Mouse (Mus musculus) WW6 (cell line): Measurements from ENCODE around the gene Tmem161a.
A peak's percentile ranks its signal among the peaks of the same experiment; 100 is the strongest.
"Not testable (repeated sequence)": the region's sequence is repeated elsewhere in the genome, so short reads cannot be mapped to it uniquely, and the experiment has no call there.

Source experiments
- DNase-seq: peaks from one replicate; pipeline ENCODE4 v3.0.0-alpha.2; 2013; ENCODE audit warnings: low read depth, low spot score

The Tmem161a gene

DNA sequence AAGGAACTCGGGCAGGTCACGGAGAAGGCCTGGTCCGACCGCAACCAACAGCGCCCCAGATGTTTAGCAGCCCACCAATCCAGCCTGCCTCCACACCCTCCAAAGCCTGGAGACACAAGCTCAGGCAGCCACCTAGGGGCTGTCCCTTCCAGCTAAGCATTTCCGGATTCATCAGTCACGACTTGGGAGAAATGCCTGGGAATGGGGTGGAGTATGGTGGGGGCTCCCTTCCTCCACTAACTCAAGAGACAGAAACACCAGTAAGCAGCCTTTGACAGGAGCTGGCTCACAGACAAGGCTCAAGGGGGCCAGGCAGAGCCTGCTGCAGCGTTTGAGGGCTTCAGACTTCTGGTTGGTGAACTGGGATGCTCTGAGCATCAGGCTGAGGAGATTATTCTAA, 38.4 kb downstream of the Tmem161a start:
- DNase-seq: no peak

DNA sequence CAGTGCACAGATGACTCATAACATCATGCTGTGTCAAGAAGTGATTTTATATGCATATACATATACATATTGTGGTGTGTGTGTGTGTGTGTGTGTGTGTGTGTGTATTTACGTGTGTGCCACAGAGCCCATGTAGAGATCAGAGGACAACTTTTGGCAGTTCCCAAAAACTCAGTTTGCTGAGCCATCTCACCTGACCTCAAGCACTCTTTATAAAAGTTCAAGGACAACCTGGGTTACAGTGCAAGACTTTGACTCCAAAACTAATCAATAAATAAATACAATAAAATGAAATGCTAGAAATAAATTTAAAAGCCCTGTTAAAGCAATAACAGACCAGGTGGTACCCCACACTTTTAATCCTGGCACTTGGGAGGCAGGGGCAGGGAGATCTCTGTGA, 39.1 kb downstream of the Tmem161a start:
- DNase-seq: no peak

DNA sequence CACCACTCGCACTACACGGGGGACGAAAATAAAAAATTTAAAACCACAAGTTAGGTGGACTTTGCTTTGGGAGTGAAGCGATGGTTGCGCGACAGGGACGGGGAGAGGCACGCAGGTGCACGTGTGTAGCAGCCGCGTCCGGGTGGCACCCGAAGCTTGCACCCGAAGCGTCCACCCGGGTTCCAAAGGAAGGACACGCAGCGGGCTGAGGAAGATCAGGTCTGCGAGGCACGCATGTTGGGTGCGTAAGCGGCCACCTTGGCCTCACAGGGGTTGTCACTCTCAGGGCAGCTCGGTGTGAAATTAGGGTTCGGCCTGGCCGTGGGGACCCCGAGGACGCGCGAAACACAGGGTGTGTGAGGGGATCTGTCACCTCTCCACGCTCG, 39.6 kb downstream of the Tmem161a start:
- no peak for DNase-seq

DNA sequence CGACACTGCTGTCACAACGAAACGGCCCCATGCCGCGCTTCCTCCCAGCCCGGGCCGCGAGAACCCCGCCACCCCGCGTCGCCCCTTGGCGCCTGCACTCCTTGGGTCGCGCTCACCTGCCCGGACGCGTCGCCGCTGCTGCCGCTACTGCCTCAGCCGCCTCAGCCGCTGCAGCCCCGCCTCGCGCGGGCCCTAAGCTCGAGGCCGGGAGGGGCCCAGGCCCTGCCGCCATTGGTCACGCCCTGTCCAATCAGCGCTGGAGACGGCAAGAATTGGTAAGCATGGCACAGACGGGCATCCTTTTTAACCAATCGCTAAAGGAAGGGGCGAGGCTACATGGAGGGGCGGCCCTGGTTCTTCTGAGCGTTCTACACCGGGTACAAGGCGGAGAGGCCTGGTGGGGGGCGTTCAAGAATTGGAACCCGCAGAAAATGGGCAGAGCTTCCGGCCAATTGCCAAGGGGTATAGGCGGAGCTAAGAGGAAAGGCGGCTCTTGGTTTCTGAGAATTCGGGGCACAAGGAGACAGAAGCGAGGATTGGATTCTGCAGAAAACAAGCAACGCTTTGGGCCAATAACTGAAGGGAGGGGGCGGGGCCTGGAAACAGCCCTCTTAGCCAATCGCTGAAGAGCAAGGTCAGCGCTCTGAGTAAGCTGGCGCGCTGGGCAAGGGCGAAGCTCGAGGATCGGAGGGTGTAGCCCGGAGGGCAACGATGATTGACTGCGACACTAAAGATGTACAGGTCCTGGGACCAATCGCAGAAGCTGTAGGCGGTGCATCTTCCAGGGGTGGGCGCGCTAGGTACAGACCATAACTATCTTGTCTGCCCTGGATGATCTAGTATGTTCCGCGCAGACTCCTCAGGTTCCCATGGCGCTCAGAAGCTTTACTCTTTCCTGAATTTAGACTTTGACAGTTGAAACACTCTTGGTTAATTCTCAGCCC, 40.2 kb downstream of the Tmem161a start, which contains the start of gene Slc25a42:
Gene Slc25a42 (minus strand): TSS at position 194 of the 944 bp plus-strand sequence.
- peak; percentile 99 for DNase-seq

DNA sequence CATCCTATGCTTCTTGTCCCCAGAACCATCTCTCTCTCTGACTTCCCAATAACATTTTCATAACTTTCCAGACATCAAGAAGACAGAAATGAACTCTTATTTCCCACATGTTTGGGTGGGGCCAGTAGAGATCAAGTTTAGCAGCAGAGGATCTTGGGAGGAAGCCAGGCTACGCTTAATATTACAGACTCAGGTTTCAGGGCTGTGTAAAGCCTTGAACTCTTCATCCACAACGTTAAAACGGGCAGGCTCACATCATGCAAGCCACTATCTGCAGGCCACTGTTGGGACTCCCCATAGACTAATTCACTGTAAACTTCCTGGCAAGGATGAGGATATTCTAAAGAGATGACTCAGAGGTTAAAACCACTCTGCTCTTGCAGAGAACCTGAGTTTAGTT, 42.3 kb downstream of the Tmem161a start:
- no peak for DNase-seq

DNA sequence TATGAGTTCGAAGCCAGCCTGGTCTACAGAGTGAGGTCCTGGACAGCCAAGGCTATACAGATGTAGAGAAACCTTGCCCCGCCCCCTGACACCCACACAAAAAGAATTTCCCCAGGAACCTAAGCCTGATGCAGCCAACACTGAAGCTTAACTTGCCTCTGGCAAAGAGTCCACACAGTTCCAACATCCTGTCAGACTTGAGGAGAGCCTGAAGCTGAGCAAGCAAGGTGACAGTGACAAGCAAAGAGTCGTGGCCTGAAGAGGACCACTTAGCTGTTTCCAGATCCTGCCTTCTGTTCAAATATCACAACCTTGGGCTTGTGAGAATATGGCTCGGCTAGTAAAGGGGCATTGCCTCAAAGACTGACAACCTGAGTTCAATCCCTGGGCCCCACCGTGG, 42.9 kb downstream of the Tmem161a start:
- DNase-seq: no peak

DNA sequence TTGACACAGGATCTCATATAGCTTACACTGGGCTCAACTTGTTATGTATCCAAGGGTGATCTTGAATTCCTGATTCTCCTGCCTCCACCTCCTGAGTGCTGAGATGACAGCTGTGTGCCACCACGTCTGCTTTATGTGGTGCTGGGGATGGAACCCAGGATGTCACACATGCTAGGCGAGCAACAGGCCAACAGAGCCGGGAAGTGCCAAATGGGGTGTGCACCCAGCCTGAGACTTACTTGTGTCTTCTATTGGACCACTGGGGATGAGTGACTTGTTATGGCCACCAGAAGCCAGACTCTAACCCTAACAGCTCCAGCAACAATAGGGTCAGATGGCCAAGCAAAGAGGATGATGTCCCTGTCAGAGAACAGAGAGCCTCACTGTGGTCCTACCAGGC, 44.0 kb downstream of the Tmem161a start:
- not testable (repeated sequence) for DNase-seq

DNA sequence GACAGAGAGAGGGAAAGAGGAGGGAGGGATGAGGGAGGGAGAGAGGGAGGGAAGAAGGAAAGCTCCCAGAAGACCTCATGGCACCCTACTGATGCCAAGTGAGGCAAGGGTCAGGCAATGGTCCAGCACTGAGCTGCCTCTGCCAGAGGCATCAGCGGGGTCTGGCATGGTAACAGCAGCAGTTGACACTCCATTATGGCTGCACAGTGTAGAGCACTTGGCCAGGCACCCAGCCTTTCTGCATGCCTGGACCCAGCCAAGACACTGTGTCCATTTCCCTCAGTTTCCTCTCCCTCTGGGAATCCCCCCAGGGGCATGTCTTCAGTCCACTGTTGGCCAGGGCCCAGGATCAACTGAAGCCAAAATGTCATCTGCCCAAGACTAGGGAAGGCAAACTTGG, 44.4 kb downstream of the Tmem161a start:
- no peak for DNase-seq

DNA sequence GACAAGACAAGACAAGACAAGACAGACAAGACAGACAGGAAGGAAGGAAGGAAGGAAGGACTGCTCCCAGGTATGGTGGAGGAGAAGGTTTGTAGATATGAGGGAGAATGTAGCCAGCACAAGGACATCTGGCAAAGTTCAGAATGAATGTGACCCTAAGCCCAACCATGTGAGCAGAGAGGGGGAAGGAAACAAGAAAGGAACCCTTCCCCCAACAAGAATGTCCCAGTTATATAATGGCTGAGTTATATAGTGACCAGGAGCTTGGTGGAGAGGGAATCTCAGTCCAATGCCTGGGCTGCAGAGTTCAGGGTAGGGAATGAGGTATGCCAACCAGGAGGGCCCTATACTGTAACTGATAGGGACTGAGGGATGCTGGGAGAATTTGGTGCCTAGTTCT, 45.3 kb downstream of the Tmem161a start:
- no peak for DNase-seq

DNA sequence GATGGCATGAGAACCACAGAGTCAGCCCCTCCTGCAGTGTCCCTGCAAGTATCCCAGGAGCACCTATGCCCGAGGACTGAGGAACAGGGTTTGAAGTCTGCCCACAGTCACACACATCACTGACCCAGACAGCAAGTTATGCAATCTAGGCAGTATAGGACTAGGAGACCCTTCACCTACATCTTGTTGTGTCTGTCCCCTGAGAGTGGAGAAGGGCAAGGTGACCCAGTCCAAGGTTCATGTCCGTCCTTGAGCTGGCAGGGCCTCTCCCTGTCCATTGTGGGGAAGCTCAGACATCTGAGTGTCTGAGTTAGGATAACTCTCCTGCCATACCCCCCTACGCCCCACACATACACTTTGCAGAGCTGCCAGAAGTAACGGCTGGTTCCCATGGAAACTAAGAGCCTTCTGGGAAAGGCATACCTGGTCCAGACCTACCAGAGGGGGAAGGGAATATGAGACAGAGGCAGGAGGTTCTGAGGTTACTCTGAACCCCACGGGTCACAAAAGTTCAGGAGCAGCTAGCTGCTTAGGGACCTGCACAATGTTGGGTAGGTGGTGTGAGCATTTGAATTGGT, 47.0 kb downstream of the Tmem161a start:
- no peak for DNase-seq

DNA sequence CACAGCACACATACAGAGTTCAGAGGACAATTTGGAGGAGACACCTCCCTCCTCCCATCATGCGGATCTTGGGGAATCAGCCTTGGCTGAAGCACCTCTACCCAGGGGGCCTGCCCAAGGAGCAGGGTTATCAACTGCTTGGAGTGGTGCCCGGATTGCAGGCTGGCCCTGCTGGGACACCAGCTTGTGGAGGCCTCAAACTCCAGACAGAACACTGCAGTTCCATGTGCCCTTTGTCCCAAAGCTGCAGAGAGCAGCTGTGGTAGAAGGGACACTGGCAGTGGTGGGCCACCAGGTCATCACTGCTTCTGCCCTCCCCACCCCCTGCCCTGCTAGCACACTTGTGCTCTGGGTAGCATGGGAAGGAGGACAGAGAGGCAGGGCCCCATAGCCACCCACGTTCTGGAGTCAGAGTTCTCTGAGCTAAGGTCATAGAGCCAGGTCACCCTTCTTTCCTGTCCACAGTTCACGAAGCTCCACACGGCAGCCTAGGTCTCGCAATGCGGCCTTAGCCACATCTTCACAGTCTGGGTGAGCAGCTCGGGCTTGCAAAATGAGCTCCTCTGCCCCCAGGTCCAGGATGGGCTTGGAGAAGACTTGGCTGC, 48.2 kb downstream of the Tmem161a start:
- no peak for DNase-seq

DNA sequence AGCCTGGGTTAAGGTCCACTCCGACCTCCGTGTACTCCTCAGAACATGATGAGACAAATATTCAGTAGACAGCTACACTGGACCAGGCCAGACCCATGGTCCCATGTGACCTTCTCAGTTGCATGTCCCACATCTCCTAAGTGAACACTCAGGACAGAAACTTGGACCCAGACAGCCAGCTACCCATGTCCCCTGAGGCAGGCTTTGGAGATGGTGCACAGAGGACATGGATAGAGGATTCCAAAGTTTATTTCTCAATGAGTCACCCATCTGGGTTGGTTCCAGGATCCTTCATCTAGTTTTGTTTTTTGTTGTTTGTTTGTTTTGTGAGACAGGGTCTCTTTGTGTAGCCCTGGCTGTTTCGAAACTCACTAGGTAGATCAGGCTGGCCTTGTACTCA, 48.8 kb downstream of the Tmem161a start:
- no peak for DNase-seq

DNA sequence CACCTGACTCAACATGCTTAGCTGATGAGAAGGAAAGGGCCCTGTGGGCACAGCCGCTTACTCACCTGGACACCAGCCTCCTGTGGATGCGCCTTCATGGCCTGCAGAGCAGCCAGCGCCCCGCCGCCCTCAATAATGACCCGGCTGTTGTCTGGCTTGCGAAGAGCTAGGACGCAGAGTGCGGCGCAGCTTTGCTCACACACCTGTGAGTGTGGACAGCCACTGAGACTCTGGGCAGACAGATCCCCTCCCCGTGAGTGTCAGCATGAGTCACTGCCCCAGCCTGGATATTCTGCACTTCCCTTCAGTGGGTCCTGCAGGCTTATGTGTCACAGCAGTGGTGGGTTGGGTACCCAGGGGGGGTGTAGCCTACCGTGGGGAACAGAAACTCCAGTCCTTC, 49.9 kb downstream of the Tmem161a start:
- no peak for DNase-seq

DNA sequence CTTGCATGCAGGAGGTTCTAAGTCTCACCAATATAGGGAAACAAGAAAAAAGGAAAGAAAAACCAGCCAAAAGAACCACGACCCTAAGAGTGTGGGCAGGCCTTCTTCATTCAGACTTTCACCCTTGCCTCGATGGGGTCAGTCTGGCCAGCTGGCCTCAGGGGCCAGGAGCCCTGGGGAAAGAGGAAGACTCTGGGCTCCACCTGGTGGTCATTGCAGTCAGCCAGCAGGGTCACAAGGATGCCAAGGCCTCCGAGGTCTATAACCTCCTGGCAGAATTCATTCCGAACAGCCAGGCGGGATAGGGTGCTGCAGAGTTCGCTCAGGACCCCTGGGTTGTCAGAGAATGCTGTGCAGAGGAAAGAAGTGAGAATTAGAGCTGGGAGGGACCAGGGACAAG, 51.2 kb downstream of the Tmem161a start:
- DNase-seq: no peak

DNA sequence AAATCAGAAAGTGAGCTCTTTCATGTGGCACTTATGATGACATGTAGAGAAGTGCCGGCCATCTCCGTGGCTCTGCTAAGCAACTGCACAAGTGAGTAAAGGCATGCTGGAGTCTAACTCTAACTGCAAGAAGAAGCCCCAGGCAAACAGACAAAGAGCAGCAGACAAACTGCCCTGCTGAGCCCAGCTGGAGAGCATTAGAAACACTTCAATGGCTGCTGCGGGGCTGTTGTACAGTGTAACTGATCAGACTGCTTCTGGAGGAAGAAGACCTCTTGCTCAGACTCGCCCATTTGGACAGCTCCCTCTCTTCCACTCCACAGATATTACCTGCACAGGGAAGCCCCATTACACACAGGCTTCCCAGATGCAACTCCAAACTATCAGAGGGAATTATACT, 55.8 kb downstream of the Tmem161a start:
- no peak for DNase-seq

DNA sequence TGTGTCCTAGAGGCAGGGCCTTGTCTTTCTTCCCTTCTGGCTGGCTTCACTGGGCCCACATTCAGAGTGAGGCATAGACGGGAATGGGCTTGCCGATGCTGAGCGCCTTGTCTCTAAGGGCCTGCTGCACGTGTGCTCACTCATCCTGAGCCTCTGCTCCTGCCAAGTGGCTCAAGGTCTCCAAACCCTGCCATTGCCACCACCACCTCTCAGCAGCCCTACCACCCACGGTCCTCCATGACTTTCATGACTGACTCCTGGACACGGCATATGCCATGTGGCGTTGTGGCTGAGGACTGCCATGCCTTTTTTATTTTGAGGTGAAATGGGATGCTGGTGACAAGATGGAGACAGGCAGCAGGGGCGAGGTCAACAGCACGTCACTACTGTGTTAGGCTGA, 58.7 kb downstream of the Tmem161a start:
- DNase-seq: no peak
